In genomic region chr13:46346830-46347512, GRCm38 (mm10) we compare ENCODE assay signal across 29 mouse cellular contexts.
DNase-seq lines count a peak whose midpoint lies in the region; ATAC-seq and TF ChIP-seq lines count a peak whose summit lies in the region.
"Had no signal": no experiment of that assay in that cellular context is flagged by ENCODE, and none has a peak within 500 bp of the region (broad histone marks: within the 10 kb centered on the region; RNA-seq: fewer than 3 reads in every experiment).

No protein-coding gene starts in this region.

- H3K36me3 ChIP-seq in limb, embryonic 14.5 days (ENCODE audit: control insufficient read depth, insufficient read depth, low read length) = no peaks in the 10 kb centered on the region
- no peaks in the 10 kb centered on the region for H3K36me3 ChIP-seq in limb, embryonic 10.5 days
- H3K36me3 ChIP-seq: embryonic facial prominence, embryonic 12.5 days; forebrain, embryonic 10.5 days; heart, embryonic 12.5 days; liver, embryonic 15.5 days; midbrain, embryonic 12.5 days; neural tube, embryonic 13.5 days had no signal

- no peaks in the 10 kb centered on the region for H3K9me3 ChIP-seq in limb, embryonic 14.5 days (ENCODE audit: control insufficient read depth, low read length)
- no peaks in the 10 kb centered on the region for H3K9me3 ChIP-seq in limb, embryonic 10.5 days (replicated peaks)
- H3K9me3 ChIP-seq: embryonic facial prominence, embryonic 12.5 days; forebrain, embryonic 10.5 days; heart, embryonic 12.5 days; liver, embryonic 15.5 days; midbrain, embryonic 12.5 days; neural tube, embryonic 13.5 days had no signal

- no peak overlapping the region for H3K9ac ChIP-seq in limb, embryonic 14.5 days (ENCODE audit: low read depth, low read length, severe bottlenecking)
- H3K9ac ChIP-seq: embryonic facial prominence, embryonic 12.5 days; heart, embryonic 12.5 days; hindbrain, embryonic 14.5 days; liver, embryonic 15.5 days; lung, embryonic 14.5 days; midbrain, embryonic 12.5 days; neural tube, embryonic 13.5 days had no signal

- no peak overlapping the region for H3K4me3 ChIP-seq in limb, embryonic 14.5 days (replicated peaks; ENCODE audit: low read length)
- H3K4me3 ChIP-seq in limb, embryonic 10.5 days = no peak overlapping the region
- H3K4me3 ChIP-seq: embryonic facial prominence, embryonic 12.5 days; forebrain, embryonic 10.5 days; heart, embryonic 12.5 days; liver, embryonic 15.5 days; midbrain, embryonic 12.5 days; neural tube, embryonic 13.5 days had no signal

- no peak overlapping the region for H3K4me2 ChIP-seq in limb, embryonic 14.5 days (replicated peaks; ENCODE audit: low read depth, low read length, severe bottlenecking)
- H3K4me2 ChIP-seq: embryonic facial prominence, embryonic 12.5 days; heart, embryonic 12.5 days; hindbrain, embryonic 14.5 days; liver, embryonic 15.5 days; lung, embryonic 14.5 days; midbrain, embryonic 12.5 days; neural tube, embryonic 13.5 days had no signal

- no peak for DNase-seq in frontal cortex, postnatal 25 days (ENCODE audit: low spot score in 2 of 2)
- peak; percentile 6 for DNase-seq in limb, embryonic 14.5 days (ENCODE audit: low spot score)
- DNase-seq in limb, embryonic 10.5 days (ENCODE audit: low spot score) = no peak
- peak; percentile 31 for DNase-seq in brain, adult 2 months (ENCODE audit: low read depth, low spot score)
- DNase-seq in telencephalon, adult 2 months (ENCODE audit: low read depth, low spot score) = peak; percentile 34
- no peak for DNase-seq in B cell, adult 2 months
- no peak for DNase-seq in urinary bladder, postnatal 14 days (ENCODE audit: low spot score)
- DNase-seq: adrenal gland, postnatal 10 days; cerebellum, adult 11-12 months; cerebellum, postnatal 10 days; gastrocnemius, postnatal 25 days; heart, adult 18-20 months; heart, postnatal 4 days; kidney, adult 11 months; kidney, postnatal 14 days; layer of hippocampus, adult 9-11 months; lung, embryonic 14.5 days; lung, postnatal 14 days had no signal

- 79% methylated on average over 10 of the region's 10 CpGs for WGBS in limb, embryonic 14.5 days
- 91% methylated on average over 10 of the region's 10 CpGs for WGBS in limb, embryonic 10.5 days

- H3K27ac ChIP-seq in limb, embryonic 14.5 days (replicated peaks; ENCODE audit: low read depth, low read length) = no peak overlapping the region
- H3K27ac ChIP-seq in limb, embryonic 10.5 days = no peak overlapping the region
- H3K27ac ChIP-seq: embryonic facial prominence, embryonic 12.5 days; forebrain, embryonic 10.5 days; hindbrain, embryonic 14.5 days; liver, embryonic 15.5 days; midbrain, embryonic 12.5 days; neural tube, embryonic 13.5 days had no signal

- no peak for TF ChIP-seq POLR2A in limb, embryonic 14.5 days (IDR thresholded peaks at IDR 0.05; ENCODE audit: borderline replicate concordance, extremely low read depth, insufficient read depth, insufficient read length)

- ATAC-seq in frontal cortex, adult (ENCODE audit: low TSS enrichment) = peak; percentile 53
- ATAC-seq in limb, embryonic 14.5 days (ENCODE audit: low FRiP score, low read depth) = no peak
- ATAC-seq: CD4-positive, CD25-positive, alpha-beta regulatory T cell, adult 4 months; forebrain, embryonic 16.5 days; Patski had no signal

- no peaks in the 10 kb centered on the region for H3K4me1 ChIP-seq in limb, embryonic 14.5 days (ENCODE audit: control insufficient read depth, insufficient read depth, low read length)
- H3K4me1 ChIP-seq in limb, embryonic 10.5 days = no peaks in the 10 kb centered on the region
- H3K4me1 ChIP-seq: embryonic facial prominence, embryonic 12.5 days; heart, embryonic 12.5 days; liver, embryonic 15.5 days had no signal

- H3K27me3 ChIP-seq in limb, embryonic 14.5 days (ENCODE audit: control insufficient read depth, insufficient read depth, low read length) = no peaks in the 10 kb centered on the region
- no peaks in the 10 kb centered on the region for H3K27me3 ChIP-seq in limb, embryonic 10.5 days (ENCODE audit: low read depth, poor library complexity, severe bottlenecking)
- H3K27me3 ChIP-seq: embryonic facial prominence, embryonic 12.5 days; heart, embryonic 12.5 days; liver, embryonic 15.5 days; neural tube, embryonic 13.5 days had no signal

Comparison
In these comparisons a context has a peak if more than half of its experiments do, and no peak if none do; other contexts are left out.
1. DNase-seq: peak in limb, embryonic 14.5 days (single experiment), brain, adult 2 months (single experiment) and telencephalon, adult 2 months (single experiment); none in frontal cortex, postnatal 25 days (0 of 2), limb, embryonic 10.5 days (single experiment), B cell, adult 2 months (0 of 2) and urinary bladder, postnatal 14 days (single experiment).